Mouse (Mus musculus): ENCODE results near the gene Tmem43. TPM values are rescaled to one million over a fixed set of nuclear protein-coding genes. Genes with fewer than 3 reads are reported as not detected.

Tmem43 gene
- polyA plus RNA-seq, 1 experiment from 2014 or later, result 27.3 TPM

DNA sequence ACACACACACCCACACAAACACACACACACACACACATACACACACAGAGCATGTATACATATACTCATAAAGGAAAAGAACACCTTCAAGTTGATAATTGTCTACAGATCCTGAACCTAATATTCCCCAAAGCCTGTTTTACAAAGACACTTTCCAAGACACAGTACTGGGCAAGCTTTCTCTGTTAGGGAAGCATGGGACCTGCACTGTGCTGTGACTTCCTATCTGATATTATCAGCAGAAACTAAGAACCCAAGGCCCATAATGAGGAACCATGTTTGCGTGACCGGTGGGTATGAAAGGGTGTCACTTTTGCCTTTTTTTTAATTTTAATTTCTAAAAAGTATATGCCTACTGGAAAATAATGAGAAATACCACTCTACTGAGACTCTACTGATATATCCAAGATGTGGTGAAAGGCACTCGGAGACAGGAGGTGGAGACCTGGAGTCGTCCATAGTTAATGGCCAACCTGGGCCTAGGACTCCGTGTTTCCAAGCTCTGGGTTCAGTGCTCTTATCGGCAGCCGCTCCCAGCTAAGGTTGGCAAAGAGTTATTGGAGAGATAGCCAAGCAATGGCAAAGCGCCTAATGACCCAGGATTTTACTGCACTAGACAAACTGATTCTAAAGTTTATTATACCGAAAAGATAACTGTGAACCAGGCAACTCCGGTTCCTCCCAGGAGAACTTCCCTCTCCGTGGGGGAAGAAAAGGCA lies 62.7 kb downstream of the Tmem43 start:
- WGBS, result 86% methylated on average over 11 of the region's 11 CpGs
- no peak for ATAC-seq (ENCODE audit: insufficient number of reproducible peaks, insufficient read depth, low FRiP score, low read depth)
- H3K36me3 ChIP-seq (ENCODE audit: control insufficient read depth, insufficient read depth, low read length), result no peaks in the 10 kb centered on the region

More for the DNA sequence above, 62.7 kb downstream of the Tmem43 start:
- Histone ChIP-seq H3K27ac (replicated peaks in 1 of 2; ENCODE audit: control insufficient read depth in 1 of 2, insufficient read depth in 1 of 2, low read depth in 2 of 2, low read length in 2 of 2) (no peak overlapping the region), H3K27me3 (ENCODE audit: control insufficient read depth, insufficient read depth, low read length) (peaks cover 80% of the 10 kb centered on the region), H3K9me3 (ENCODE audit: control insufficient read depth, low read length) (peaks cover 4% of the 10 kb centered on the region; the same call in 1 of the 2 replicates), H3K4me3 (ENCODE audit: control insufficient read depth in 1 of 2, insufficient read depth in 1 of 2, low read depth in 1 of 2, low read length in 2 of 2) (no peak overlapping the region), H3K9ac (ENCODE audit: low read length) (no peak overlapping the region), H3K4me2 (ENCODE audit: low read length) (no peak overlapping the region), H3K4me1 (ENCODE audit: control insufficient read depth in 2 of 2, insufficient read depth in 2 of 2, low read length in 2 of 2) (peaks cover 7 to 11% of the 10 kb centered on the region in 2 experiments)

Other genes with a start within 250 kb of the Tmem43 start
- gene Wnt7a, start 62.3 kb upstream of the Tmem43 start, polyA plus RNA-seq (2014; fragmentation: Nextera tagmentation; extraction: Ambion mirVana), result not detected in 2 replicates
- gene Chchd4, start 157 bp upstream of the Tmem43 start, polyA plus RNA-seq (2014; fragmentation: Nextera tagmentation; extraction: Ambion mirVana), result 32.5 TPM in 2 replicates
- 9.6 and 12.0 TPM in 2 replicates for gene Xpc, start 42.2 kb downstream of the Tmem43 start, polyA plus RNA-seq (2014; fragmentation: Nextera tagmentation; extraction: Ambion mirVana)
- 185 and 193 TPM in 2 replicates for gene Lsm3, start 42.2 kb downstream of the Tmem43 start, polyA plus RNA-seq (2014; fragmentation: Nextera tagmentation; extraction: Ambion mirVana)
- 64.2 and 66.8 TPM in 2 replicates for gene Slc6a6, start 210.3 kb downstream of the Tmem43 start, polyA plus RNA-seq (2014; fragmentation: Nextera tagmentation; extraction: Ambion mirVana)

Data from heart, embryonic 14.5 days (tissue).